Mouse (Mus musculus) gastrocnemius, adult 2 months (tissue): ENCODE results near the gene Gm17124. TPM values are rescaled to one million over a fixed set of nuclear protein-coding genes. Genes with fewer than 3 reads are reported as not detected.
"Not testable (repeated sequence)": the region's sequence is repeated elsewhere in the genome, so short reads cannot be mapped to it uniquely, and the experiment has no call there.

Source experiments
- DNase-seq: peaks from one replicate; pipeline ENCODE4 v3.0.0; 2022
- H3K27ac ChIP-seq: fragments of 200-600 bp; 2 replicates; pipeline ENCODE4 v1.8.1; 2022; ENCODE audit warnings: mild to moderate bottlenecking
- H3K4me3 ChIP-seq: fragments of 200-600 bp; 2 replicates; pipeline ENCODE4 v1.8.1; 2022; ENCODE audit warnings: mild to moderate bottlenecking, moderate library complexity
- intact Hi-C: fragments of 180-260 bp; cut with DNase I; formaldehyde crosslinking; loops from one replicate; pipeline ENCODE4 v1.15.1; 2025
- long read RNA-seq, 2 experiments: library from polyadenylated mRNA; stranded (forward); transcript quantifications; one replicate each; pipeline ENCODE4 v2.0.0; 2021
- microRNA-seq: library from miRNA; unstranded; fragments of <30 nt; microRNA quantifications from one replicate; pipeline ENCODE4 v1.2.0, GENCODE M21; 2021
- total RNA-seq, 2 experiments: library from RNA; stranded (reverse); gene quantifications; 2 replicates each; pipeline ENCODE4 v1.2.3; 2021

Gm17124 gene
- not detected for total RNA-seq
- long read RNA-seq, experiment 1, result 0 reads
- long read RNA-seq, experiment 2, result 0 reads

GRCm38 (mm10) chr14:42599782-42600181 is at the start of gene Gm17124:
Gm17124 (minus strand) TSS chr14:42599882.
- DNase-seq, H3K27ac ChIP-seq, H3K4me3 ChIP-seq, intact Hi-C loops: not testable (repeated sequence)

- intact Hi-C loops, H3K4me3 ChIP-seq, DNase-seq, H3K27ac ChIP-seq: not testable (repeated sequence)
These were observed 42.1 kb upstream of the Gm17124 start, which contains the start of gene Gm3633 for GRCm38 (mm10) chr14:42641817-42642216. Gm3633 (minus strand) TSS chr14:42641917.

Small RNAs within 50 kb of the gene (microRNA-seq; reads per million reads assigned to microRNA genes)
- gene Gm23620 (not detected), gene Gm25228 (not detected)

Other genes with a start within 250 kb of the Gm17124 start
- gene Gm8005, start 160.2 kb downstream of the Gm17124 start, total RNA-seq, result not detected
- gene Gm8011, start 136.0 kb downstream of the Gm17124 start, total RNA-seq, result not detected
- not detected for gene Gm8020, start 97.5 kb downstream of the Gm17124 start, total RNA-seq
- not detected for gene Gm8024, start 75.6 kb downstream of the Gm17124 start, total RNA-seq
- gene Gm3633, start 42.0 kb upstream of the Gm17124 start, total RNA-seq, result not detected
- not detected for gene Gm10378, start 56.1 kb upstream of the Gm17124 start, total RNA-seq
- gene Gm3015, start 168.9 kb upstream of the Gm17124 start, total RNA-seq, result not detected
- not detected for gene Gm10377, start 198.1 kb upstream of the Gm17124 start, total RNA-seq